Mouse (Mus musculus): Measurements from ENCODE around the gene Pradc1.

Gene Pradc1

GRCm38 (mm10) chr6:85410771-85411273 lies 40.9 kb downstream of the Pradc1 start:
- in situ Hi-C loops (cut with MboI; ENCODE audit: low pct_unique_long_range_greater_than_20kb in 1 of 2, low sequenced_read_pairs in 2 of 2, unreplicated experiment in 1 of 2), result loop anchor here (5.0 to 10.0 kb wide), 2 partner anchors 249 to 266 kb away; no protein-coding TSS in a partner anchor

GRCm38 (mm10) chr6:85409003-85409402 lies 42.8 kb downstream of the Pradc1 start:
- in situ Hi-C loops (cut with MboI; ENCODE audit: low pct_unique_long_range_greater_than_20kb in 1 of 2, low sequenced_read_pairs in 2 of 2, unreplicated experiment in 1 of 2), result loop anchor here in 1 of 2 experiments (10.0 kb wide), 1 partner anchor 264 kb away; no protein-coding TSS in a partner anchor

DNA sequence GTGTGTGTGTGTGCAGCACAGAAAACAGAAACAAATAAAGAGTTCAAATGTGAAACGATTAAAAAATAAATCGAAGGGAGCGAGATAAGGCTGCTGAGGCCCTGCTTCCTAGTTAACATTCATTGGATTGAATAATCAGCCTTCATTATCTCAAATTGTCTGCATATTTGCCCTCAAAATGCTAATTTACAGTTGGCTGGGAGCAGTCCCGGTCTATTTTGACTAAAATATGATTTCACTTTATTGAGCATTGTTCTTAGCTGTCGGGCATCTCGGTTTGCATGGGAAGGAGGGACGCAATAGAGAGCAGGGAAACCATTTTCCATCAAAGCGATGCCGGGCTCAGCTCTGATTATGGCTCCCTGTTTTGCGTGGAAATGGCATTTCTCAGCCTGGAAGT lies 48.7 kb downstream of the Pradc1 start:
- in situ Hi-C loops (cut with MboI; ENCODE audit: low pct_unique_long_range_greater_than_20kb in 1 of 2, low sequenced_read_pairs in 2 of 2, unreplicated experiment in 1 of 2), result loop anchor here in 1 of 2 experiments (10.0 kb wide), 1 partner anchor 258 kb away; no protein-coding TSS in a partner anchor

- in situ Hi-C loops (cut with MboI; ENCODE audit: low pct_unique_long_range_greater_than_20kb in 1 of 2, low sequenced_read_pairs in 2 of 2, unreplicated experiment in 1 of 2), result loop anchor here in 1 of 2 experiments (10.0 kb wide), 1 partner anchor 258 kb away; no protein-coding TSS in a partner anchor
Observed at GRCm38 (mm10) chr6:85402613-85403012, 49.2 kb downstream of the Pradc1 start.

DNA sequence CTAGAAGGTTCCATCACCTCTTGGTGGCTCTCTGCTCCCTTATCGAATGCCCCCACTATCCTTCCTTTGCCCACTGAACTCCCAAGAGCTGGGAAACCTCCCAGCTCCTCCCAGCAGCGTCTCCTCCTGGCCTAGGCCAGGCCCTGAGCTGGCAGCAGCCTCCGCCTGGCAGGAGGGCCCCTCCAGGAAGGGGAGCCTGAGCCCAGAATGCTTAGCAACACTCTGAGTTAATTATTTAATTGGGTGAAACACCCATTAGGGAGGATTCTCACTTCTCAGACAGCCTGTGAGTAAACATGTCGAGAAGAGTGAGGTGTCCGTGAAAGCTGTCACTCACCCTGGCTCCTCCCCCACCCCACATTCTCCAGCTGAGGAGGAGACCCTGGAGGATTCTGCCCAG lies 52.1 kb downstream of the Pradc1 start:
- in situ Hi-C loops (cut with MboI; ENCODE audit: low pct_unique_long_range_greater_than_20kb in 1 of 2, low sequenced_read_pairs in 2 of 2, unreplicated experiment in 1 of 2), result loop anchor here in 1 of 2 experiments (10.0 kb wide), 1 partner anchor 255 kb away; no protein-coding TSS in a partner anchor

GRCm38 (mm10) chr6:85397165-85397564 lies 54.6 kb downstream of the Pradc1 start:
- in situ Hi-C loops (cut with MboI; ENCODE audit: low pct_unique_long_range_greater_than_20kb in 1 of 2, low sequenced_read_pairs in 2 of 2, unreplicated experiment in 1 of 2), result no loop called here
